Mouse (Mus musculus) lung, embryonic 16.5 days (tissue): ENCODE data around the gene Ssh2. TPM values are rescaled to one million over a fixed set of nuclear protein-coding genes. Genes with fewer than 3 reads are reported as not detected.

ENCODE experiments used
- ATAC-seq: fragments of 200-750 bp; cut with Nextera tagmentation; 2 replicates; pipeline ENCODE4 v1.8.0; 2017; ENCODE audit warnings: low read depth, mild to moderate bottlenecking, moderate library complexity
- H3K27ac ChIP-seq: fragments of 300-500 bp; sonication (generic); 2 replicates; pipeline ENCODE4 v1.5.1; 2014; ENCODE audit warnings: mild to moderate bottlenecking, control low read depth, low read length
- H3K27me3 ChIP-seq: fragments of 300-500 bp; sonication (generic); 2 replicates; pipeline ENCODE4 v1.6.1; 2014; ENCODE audit warnings: low read depth, low read length, mixed read lengths; ENCODE audit not compliant: control insufficient read depth, insufficient read depth
- H3K36me3 ChIP-seq: fragments of 300-500 bp; sonication (generic); 2 replicates; pipeline ENCODE4 v1.6.1; 2014; ENCODE audit warnings: low read length; ENCODE audit not compliant: control insufficient read depth, insufficient read depth
- H3K4me1 ChIP-seq: fragments of 300-500 bp; sonication (generic); replicated peaks from 2 replicates; pipeline ENCODE4 v1.6.1; 2014; ENCODE audit warnings: low read length, mixed read lengths; ENCODE audit not compliant: control insufficient read depth, insufficient read depth
- H3K4me2 ChIP-seq: fragments of 300-500 bp; sonication (generic); 2 replicates; pipeline ENCODE4 v1.6.1; 2014; ENCODE audit warnings: low read depth, low read length, control low read depth
- H3K4me3 ChIP-seq: fragments of 300-500 bp; sonication (generic); 2 replicates; pipeline ENCODE4 v1.5.1; 2014; ENCODE audit warnings: mild to moderate bottlenecking, low read length, control low read depth
- H3K9ac ChIP-seq: fragments of 300-500 bp; sonication (generic); 2 replicates; pipeline ENCODE4 v1.6.1; 2014; ENCODE audit warnings: low read length, control low read depth
- H3K9me3 ChIP-seq: fragments of 300-500 bp; sonication (generic); 2 replicates; pipeline ENCODE4 v1.6.1; 2016; ENCODE audit warnings: low read length; ENCODE audit not compliant: control insufficient read depth
- WGBS: fragments of 180-500 bp; shearing (Covaris S2); extraction: QIAGEN DNeasy Blood & Tissue Kit; methylation state at CpG from one replicate; pipeline ENCODE4 v1.1.7; 2014; 5-methylcytosine and 5-hydroxymethylcytosine counted together
- polyA plus RNA-seq: library from polyadenylated mRNA; unstranded; fragments of >200 nt; fragmentation: Nextera tagmentation; extraction: Ambion mirVana; gene quantifications from 2 replicates; pipeline ENCODE4 v1.2.1, GENCODE M21; 2015

The Ssh2 gene
- polyA plus RNA-seq, 1 experiment from 2014 or later = 14.5 TPM

GRCm38 (mm10) chr11:77437026-77437425, 220.9 kb downstream of the Ssh2 start:
- 88% methylated on average over 2 of the region's 2 CpGs for WGBS
- no peaks in the 10 kb centered on the region for H3K27me3 ChIP-seq
- peaks cover 7% of the 10 kb centered on the region; the same call in 1 of the 2 replicates for H3K4me1 ChIP-seq
- H3K9me3 ChIP-seq = no peaks in the 10 kb centered on the region
- no peak overlapping the region for H3K27ac ChIP-seq
- H3K4me2 ChIP-seq = no peak overlapping the region
- H3K4me3 ChIP-seq = no peak overlapping the region
- no peak overlapping the region for H3K9ac ChIP-seq
- H3K36me3 ChIP-seq = peaks cover 8% of the 10 kb centered on the region
- ATAC-seq = no peak

- Histone ChIP-seq H3K4me3 (no peak overlapping the region), H3K4me1 (peaks cover 20% of the 10 kb centered on the region), H3K9ac (no peak overlapping the region), H3K27ac (no peak overlapping the region), H3K27me3 (no peaks in the 10 kb centered on the region), H3K4me2 (no peak overlapping the region), H3K9me3 (no peaks in the 10 kb centered on the region), H3K36me3 (peaks cover 8% of the 10 kb centered on the region)
- 75% methylated on average over 9 of the region's 9 CpGs for WGBS
- no peak for ATAC-seq
Measured at GRCm38 (mm10) chr11:77440081-77440480, 224.0 kb downstream of the Ssh2 start.

GRCm38 (mm10) chr11:77441020-77441419, 224.9 kb downstream of the Ssh2 start:
- 80% methylated on average over 8 of the region's 8 CpGs for WGBS
- Histone ChIP-seq H3K4me3 (no peak overlapping the region), H3K27me3 (no peaks in the 10 kb centered on the region), H3K9ac (no peak overlapping the region), H3K4me2 (no peak overlapping the region), H3K4me1 (peaks cover 23% of the 10 kb centered on the region), H3K9me3 (no peaks in the 10 kb centered on the region), H3K27ac (no peak overlapping the region), H3K36me3 (peaks cover 8% of the 10 kb centered on the region)
- ATAC-seq = no peak

GRCm38 (mm10) chr11:77442186-77443170, 226.4 kb downstream of the Ssh2 start:
- H3K27me3 ChIP-seq = no peaks in the 10 kb centered on the region

GRCm38 (mm10) chr11:77444939-77445338, 228.9 kb downstream of the Ssh2 start:
- Histone ChIP-seq H3K9ac (no peak overlapping the region), H3K4me2 (no peak overlapping the region), H3K27me3 (no peaks in the 10 kb centered on the region), H3K4me1 (peaks cover 28% of the 10 kb centered on the region), H3K4me3 (no peak overlapping the region), H3K9me3 (no peaks in the 10 kb centered on the region), H3K27ac (no peak overlapping the region), H3K36me3 (peaks cover 7% of the 10 kb centered on the region)
- WGBS = 36% methylated on average over 2 of the region's 2 CpGs
- ATAC-seq = peak; percentile 86

More at GRCm38 (mm10) chr11:77442186-77443170, 226.4 kb downstream of the Ssh2 start:
- Histone ChIP-seq H3K36me3 (peaks cover 8% of the 10 kb centered on the region), H3K27ac (peak overlapping the region; percentile 80), H3K4me1 (peaks cover 28% of the 10 kb centered on the region), H3K4me2 (no peak overlapping the region), H3K9ac (no peak overlapping the region), H3K9me3 (no peaks in the 10 kb centered on the region), H3K4me3 (no peak overlapping the region)
- WGBS = 44% methylated on average over 7 of the region's 7 CpGs
- peak; percentile 80 for ATAC-seq

- Histone ChIP-seq H3K4me3 (no peak overlapping the region), H3K27me3 (no peaks in the 10 kb centered on the region), H3K36me3 (peaks cover 11% of the 10 kb centered on the region), H3K9ac (no peak overlapping the region), H3K27ac (no peak overlapping the region), H3K9me3 (no peaks in the 10 kb centered on the region), H3K4me2 (no peak overlapping the region), H3K4me1 (peaks cover 24% of the 10 kb centered on the region)
- ATAC-seq = peak; percentile 24; the same call in 1 of the 2 replicates
- WGBS = 36% methylated on average over 6 of the region's 6 CpGs
Measured at GRCm38 (mm10) chr11:77446628-77447041, 230.5 kb downstream of the Ssh2 start.

- Histone ChIP-seq H3K9ac (no peak overlapping the region), H3K36me3 (peaks cover 12% of the 10 kb centered on the region), H3K27ac (no peak overlapping the region), H3K4me3 (no peak overlapping the region), H3K4me2 (no peak overlapping the region), H3K27me3 (no peaks in the 10 kb centered on the region), H3K9me3 (no peaks in the 10 kb centered on the region), H3K4me1 (peaks cover 8% of the 10 kb centered on the region)
- ATAC-seq = no peak
- 89% methylated on average over 7 of the region's 7 CpGs for WGBS
Measured at GRCm38 (mm10) chr11:77449224-77449623, 233.1 kb downstream of the Ssh2 start.

- H3K9ac ChIP-seq = no peak overlapping the region
- no peak for ATAC-seq
- peaks cover 19% of the 10 kb centered on the region for H3K36me3 ChIP-seq
- no peak overlapping the region for H3K4me2 ChIP-seq
- H3K27ac ChIP-seq = no peak overlapping the region
- no peak overlapping the region for H3K4me3 ChIP-seq
- WGBS = 96% methylated on average over 2 of the region's 2 CpGs
- H3K4me1 ChIP-seq = 0 out of 2 replicates have a peak, but pooled peaks cover 5% of the 10 kb centered on the region
- H3K9me3 ChIP-seq = no peaks in the 10 kb centered on the region
- H3K27me3 ChIP-seq = no peaks in the 10 kb centered on the region
Measured at GRCm38 (mm10) chr11:77451670-77452069, 235.6 kb downstream of the Ssh2 start.

GRCm38 (mm10) chr11:77453388-77453787, 237.3 kb downstream of the Ssh2 start:
- H3K4me1 ChIP-seq = peaks cover 6% of the 10 kb centered on the region; the same call in 1 of the 2 replicates
- no peak overlapping the region for H3K27ac ChIP-seq
- no peaks in the 10 kb centered on the region for H3K9me3 ChIP-seq
- no peak overlapping the region for H3K4me3 ChIP-seq
- no peak overlapping the region for H3K4me2 ChIP-seq
- no peak overlapping the region for H3K9ac ChIP-seq
- WGBS = 91% methylated on average over 2 of the region's 2 CpGs
- ATAC-seq = no peak
- H3K27me3 ChIP-seq = no peaks in the 10 kb centered on the region
- peaks cover 19% of the 10 kb centered on the region for H3K36me3 ChIP-seq
